Mouse (Mus musculus) midbrain, embryonic 10.5 days (tissue): ENCODE data around the gene Sftpa1. TPM values are rescaled to one million over a fixed set of nuclear protein-coding genes. Genes with fewer than 3 reads are reported as not detected.
A peak's percentile ranks its signal among the peaks of the same experiment; 100 is the strongest.

Experiments
- DNase-seq: peaks from one replicate; pipeline ENCODE4 v3.0.0-alpha.2; 2017; ENCODE audit warnings: low spot score
- H3K27ac ChIP-seq: fragments of 300-500 bp; sonication (generic); replicated peaks from 2 replicates; pipeline ENCODE4 v1.5.1; 2016; ENCODE audit warnings: mild to moderate bottlenecking
- H3K27me3 ChIP-seq: fragments of 300-500 bp; sonication (generic); 2 replicates; pipeline ENCODE4 v1.6.1; 2016; ENCODE audit warnings: low read depth, mild to moderate bottlenecking; ENCODE audit not compliant: poor library complexity, severe bottlenecking
- H3K36me3 ChIP-seq: fragments of 300-500 bp; sonication (generic); 2 replicates; pipeline ENCODE4 v1.6.1; 2016; ENCODE audit warnings: mild to moderate bottlenecking, moderate library complexity
- H3K4me1 ChIP-seq: fragments of 300-500 bp; sonication (generic); 2 replicates; pipeline ENCODE4 v1.6.1; 2016
- H3K4me3 ChIP-seq: fragments of 300-500 bp; sonication (generic); 2 replicates; pipeline ENCODE4 v1.5.1; 2016; ENCODE audit warnings: mild to moderate bottlenecking, moderate library complexity
- H3K9me3 ChIP-seq: fragments of 300-500 bp; sonication (generic); replicated peaks from 2 replicates; pipeline ENCODE4 v1.6.1; 2016; ENCODE audit warnings: mild to moderate bottlenecking
- WGBS: fragments of 180-500 bp; shearing (Covaris S2); methylation state at CpG from one replicate; pipeline ENCODE4 v1.1.7; 2016; 5-methylcytosine and 5-hydroxymethylcytosine counted together
- polyA plus RNA-seq: library from polyadenylated mRNA; unstranded; fragments of >200 nt; fragmentation: Nextera tagmentation; extraction: Ambion mirVana; gene quantifications from 2 replicates; pipeline ENCODE4 v1.2.1, GENCODE M21; 2016

The Sftpa1 gene
- polyA plus RNA-seq, 1 experiment from 2014 or later = not detected

DNA sequence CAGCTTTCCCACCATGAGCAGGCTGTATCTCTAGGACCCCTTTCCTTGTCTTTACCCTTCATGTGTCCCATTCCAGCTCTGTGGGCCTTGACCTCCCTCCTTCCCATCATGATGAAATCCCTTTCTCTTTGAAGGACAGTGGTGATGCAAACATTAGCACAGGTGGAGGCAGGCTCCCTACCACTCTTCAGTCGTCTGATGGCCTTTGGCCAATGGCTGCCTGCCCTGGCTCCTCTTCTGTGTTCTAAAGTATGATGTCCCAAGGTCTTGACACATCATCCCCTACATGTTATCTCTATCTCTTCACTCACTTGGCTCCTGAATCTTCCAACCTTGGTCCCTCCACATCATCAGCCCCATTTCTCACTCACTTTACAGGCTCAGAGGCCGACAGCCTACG is 15.3 kb upstream of the Sftpa1 start:
- no peak overlapping the region for H3K4me3 ChIP-seq
- no peak overlapping the region for H3K27ac ChIP-seq
- no peaks in the 10 kb centered on the region for H3K36me3 ChIP-seq
- no peaks in the 10 kb centered on the region for H3K9me3 ChIP-seq
- H3K4me1 ChIP-seq = no peaks in the 10 kb centered on the region
- 84% methylated on average over 3 of the region's 3 CpGs for WGBS
- no peaks in the 10 kb centered on the region for H3K27me3 ChIP-seq
- no peak for DNase-seq

DNA sequence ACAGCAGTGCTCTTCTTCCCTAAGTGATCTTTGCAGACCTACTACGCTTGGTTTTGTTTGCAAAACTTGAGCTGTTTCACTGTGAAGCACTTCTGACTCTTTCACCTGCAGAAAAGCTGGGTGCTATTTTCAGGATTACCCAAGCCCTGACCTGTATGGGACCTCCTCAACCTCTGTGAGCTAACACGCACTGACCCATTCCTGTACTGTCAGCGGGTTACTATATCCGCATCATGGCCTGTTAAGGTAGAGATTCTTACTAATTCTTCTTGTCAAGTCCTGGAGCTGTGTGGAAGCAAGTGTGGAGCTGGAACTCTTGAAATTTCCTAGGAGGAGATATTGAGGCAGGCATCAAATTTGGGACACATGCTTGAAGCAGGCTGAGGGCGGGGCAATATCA is 6.9 kb upstream of the Sftpa1 start:
- H3K9me3 ChIP-seq = no peaks in the 10 kb centered on the region
- no peaks in the 10 kb centered on the region for H3K27me3 ChIP-seq
- no peak overlapping the region for H3K27ac ChIP-seq
- no peaks in the 10 kb centered on the region for H3K36me3 ChIP-seq
- 87% methylated on average over 5 of the region's 5 CpGs for WGBS
- no peaks in the 10 kb centered on the region for H3K4me1 ChIP-seq
- DNase-seq = no peak
- no peak overlapping the region for H3K4me3 ChIP-seq

DNA sequence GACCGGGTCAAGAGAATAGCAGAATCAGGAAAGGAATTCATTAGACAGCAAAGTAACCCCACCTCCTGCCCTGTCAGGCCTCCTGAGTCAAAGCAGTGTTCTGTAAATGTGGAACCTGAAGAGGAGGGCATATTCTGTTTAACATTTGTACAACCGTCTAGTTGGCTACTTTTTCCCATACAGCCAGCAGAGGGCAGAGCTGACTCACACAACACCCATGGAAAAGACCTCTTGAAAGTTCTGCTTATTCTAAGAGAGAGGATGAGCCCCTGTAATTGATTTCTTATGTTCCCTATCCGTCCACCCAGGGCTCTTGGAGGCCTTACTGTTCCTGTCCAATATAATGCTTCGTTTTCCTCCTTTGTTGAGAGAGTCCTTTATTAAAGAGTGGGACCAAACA is 3.6 kb upstream of the Sftpa1 start:
- no peaks in the 10 kb centered on the region for H3K9me3 ChIP-seq
- no peaks in the 10 kb centered on the region for H3K27me3 ChIP-seq
- peak; percentile 36 for DNase-seq
- H3K4me1 ChIP-seq = no peaks in the 10 kb centered on the region
- no peak overlapping the region for H3K27ac ChIP-seq
- H3K36me3 ChIP-seq = no peaks in the 10 kb centered on the region
- 24% methylated on average over 4 of the region's 4 CpGs for WGBS
- no peak overlapping the region for H3K4me3 ChIP-seq

DNA sequence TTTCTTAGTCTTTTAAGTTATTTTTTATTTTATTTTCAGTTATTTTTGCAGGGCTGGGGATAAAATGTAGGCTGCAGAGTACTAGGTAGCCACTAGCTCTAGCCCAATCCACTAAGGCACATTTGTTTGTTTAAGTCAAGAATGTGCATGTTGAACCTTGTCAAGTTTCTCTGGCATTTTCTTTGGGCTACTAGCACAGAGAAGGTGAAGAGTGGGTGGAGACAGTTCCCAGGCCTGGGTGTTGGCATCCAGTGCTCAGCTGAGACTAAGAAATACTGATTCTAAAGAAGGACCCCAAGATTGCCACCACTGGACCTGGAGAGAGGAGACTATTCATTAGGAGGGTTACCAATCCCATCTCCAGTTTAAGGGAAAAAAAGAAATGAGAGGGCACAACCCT is 5.4 kb downstream of the Sftpa1 start:
- Histone ChIP-seq H3K36me3 (no peaks in the 10 kb centered on the region), H3K27ac (no peak overlapping the region), H3K9me3 (no peaks in the 10 kb centered on the region), H3K27me3 (no peaks in the 10 kb centered on the region), H3K4me1 (no peaks in the 10 kb centered on the region), H3K4me3 (no peak overlapping the region)
- no peak for DNase-seq

DNA sequence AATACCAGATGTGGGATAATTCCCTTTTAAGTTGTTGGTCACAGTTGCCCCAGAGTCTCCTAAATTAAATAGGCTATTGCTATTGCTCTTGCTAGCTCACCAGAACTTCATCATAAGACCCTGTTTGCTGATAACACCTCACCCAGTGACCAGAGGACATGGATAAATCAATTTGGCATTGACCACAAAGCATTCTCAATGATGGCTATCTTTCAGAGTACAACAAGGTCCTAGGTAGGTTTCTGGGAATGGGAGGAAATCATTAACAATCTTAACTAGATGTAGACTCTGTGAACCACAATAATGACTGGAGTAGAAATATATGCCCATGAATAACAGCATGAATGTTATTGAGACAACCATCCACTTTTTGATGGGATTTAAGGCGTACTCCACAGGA is 9.1 kb downstream of the Sftpa1 start:
- no peaks in the 10 kb centered on the region for H3K27me3 ChIP-seq
- no peak for DNase-seq
- no peaks in the 10 kb centered on the region for H3K36me3 ChIP-seq
- H3K9me3 ChIP-seq = no peaks in the 10 kb centered on the region
- H3K27ac ChIP-seq = no peak overlapping the region
- 79% methylated on average over 1 of the region's 1 CpGs for WGBS
- H3K4me3 ChIP-seq = no peak overlapping the region
- no peaks in the 10 kb centered on the region for H3K4me1 ChIP-seq

DNA sequence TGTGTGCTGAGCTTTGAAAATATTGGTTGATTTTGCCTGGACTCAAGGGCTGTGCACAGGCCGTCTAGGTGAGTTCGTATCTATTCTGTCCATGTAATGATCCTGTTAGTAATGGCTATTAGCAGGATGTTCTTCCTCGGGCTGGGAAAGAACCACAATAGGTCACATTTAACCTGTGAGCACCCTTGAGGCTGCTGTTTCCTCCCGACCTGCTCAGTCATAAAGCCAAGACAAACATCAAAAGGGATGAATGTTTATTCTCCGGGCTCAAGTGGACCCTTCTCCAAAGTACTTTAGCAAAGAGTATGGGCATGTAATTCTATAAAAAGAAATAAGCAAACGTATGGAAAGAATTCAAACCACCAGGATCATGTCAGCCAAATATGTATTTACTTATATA is 14.5 kb downstream of the Sftpa1 start:
- H3K4me3 ChIP-seq = no peak overlapping the region
- H3K27ac ChIP-seq = no peak overlapping the region
- no peaks in the 10 kb centered on the region for H3K36me3 ChIP-seq
- H3K9me3 ChIP-seq = no peaks in the 10 kb centered on the region
- no peak for DNase-seq
- 79% methylated on average over 6 of the region's 6 CpGs for WGBS
- no peaks in the 10 kb centered on the region for H3K27me3 ChIP-seq
- H3K4me1 ChIP-seq = no peaks in the 10 kb centered on the region

DNA sequence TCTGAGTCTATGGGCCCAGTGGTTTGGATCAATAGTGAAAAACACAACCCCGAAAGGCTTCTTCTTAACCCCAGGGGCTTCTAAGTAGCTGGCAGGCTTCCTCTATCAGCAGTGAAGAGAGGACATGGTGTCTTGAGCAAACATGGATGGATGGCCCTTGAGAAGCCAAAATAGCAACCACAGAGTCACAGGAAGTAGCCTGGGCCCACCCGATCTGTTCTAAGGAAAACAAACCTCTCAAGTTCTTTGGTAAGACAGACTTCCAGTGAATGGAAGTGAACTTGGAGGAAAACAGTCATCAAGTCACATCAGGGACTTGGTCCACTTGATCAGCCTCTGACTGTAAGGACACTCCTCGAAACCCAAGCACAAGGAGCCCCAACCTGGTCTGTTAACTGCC is 15.3 kb downstream of the Sftpa1 start:
- no peaks in the 10 kb centered on the region for H3K9me3 ChIP-seq
- H3K27me3 ChIP-seq = no peaks in the 10 kb centered on the region
- no peak overlapping the region for H3K4me3 ChIP-seq
- DNase-seq = no peak
- H3K36me3 ChIP-seq = no peaks in the 10 kb centered on the region
- 84% methylated on average over 3 of the region's 3 CpGs for WGBS
- no peaks in the 10 kb centered on the region for H3K4me1 ChIP-seq
- H3K27ac ChIP-seq = no peak overlapping the region

DNA sequence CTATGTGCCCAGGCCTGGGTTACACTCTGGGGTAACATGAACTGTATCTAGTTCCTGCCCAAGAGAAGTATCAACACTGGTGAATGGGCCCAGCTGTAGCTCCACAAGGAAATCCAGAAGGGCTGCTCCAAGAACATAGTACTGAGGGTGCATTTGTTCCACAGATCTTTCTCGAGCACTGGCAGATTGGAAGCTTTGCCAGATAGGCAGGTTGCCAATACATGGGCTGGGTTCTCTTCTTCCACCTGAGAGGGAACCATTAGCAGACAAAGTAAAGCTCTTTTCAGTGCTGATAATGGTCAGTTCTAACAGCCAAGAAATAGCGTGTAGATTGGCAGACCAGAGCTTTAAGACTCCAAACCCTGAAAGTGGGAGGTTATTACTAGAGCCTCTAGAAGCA is 15.8 kb downstream of the Sftpa1 start:
- no peaks in the 10 kb centered on the region for H3K36me3 ChIP-seq
- no peak for DNase-seq
- H3K9me3 ChIP-seq = no peaks in the 10 kb centered on the region
- H3K27me3 ChIP-seq = no peaks in the 10 kb centered on the region
- no peak overlapping the region for H3K27ac ChIP-seq
- H3K4me1 ChIP-seq = no peaks in the 10 kb centered on the region
- no peak overlapping the region for H3K4me3 ChIP-seq
- WGBS = 86% methylated on average over 2 of the region's 2 CpGs

DNA sequence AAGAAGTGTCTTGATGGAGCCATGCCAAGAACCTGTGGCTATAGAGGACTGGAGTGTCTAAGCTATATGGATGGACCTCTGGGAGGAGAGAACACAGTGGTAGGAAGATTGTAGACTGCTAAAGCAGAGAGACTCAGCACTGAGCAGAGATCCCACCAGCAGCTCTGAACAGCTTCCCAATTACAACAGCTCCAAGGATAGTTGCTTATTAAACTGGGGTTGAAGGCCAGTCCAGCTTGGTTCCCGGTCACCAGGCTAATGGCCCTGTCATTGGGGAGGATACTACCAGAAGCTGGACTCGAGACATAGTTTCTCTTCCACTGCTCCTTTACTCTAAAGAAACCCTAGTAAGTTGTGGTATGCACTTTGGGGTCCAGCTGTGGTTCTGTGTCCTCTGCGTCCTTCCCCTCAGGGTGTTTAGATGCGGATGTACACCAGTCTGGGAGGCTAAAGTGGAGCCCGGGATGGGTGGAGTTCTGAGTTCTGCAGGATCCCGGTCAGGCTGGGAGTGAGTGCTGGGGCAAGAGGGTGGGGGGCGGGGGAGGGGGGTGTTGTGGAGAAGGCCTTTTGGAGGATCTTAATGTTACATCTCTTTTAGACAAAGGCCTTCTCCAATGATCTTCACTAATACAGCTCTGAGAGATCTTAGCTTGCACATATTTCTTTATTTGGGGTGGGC is 19.8 kb downstream of the Sftpa1 start, which contains the start of gene Mbl1:
TSS of gene Mbl1 (plus strand) at position 239 of the 679 bp plus-strand sequence.
- 86% methylated on average over 7 of the region's 7 CpGs for WGBS
- H3K4me3 ChIP-seq = no peak within 1 kb of the TSS
- no peaks in the 10 kb centered on the region for H3K4me1 ChIP-seq
- no peak within 1 kb of the TSS for H3K27ac ChIP-seq
- H3K36me3 ChIP-seq = no peaks in the 10 kb centered on the region
- DNase-seq = no peak
- no peaks in the 10 kb centered on the region for H3K9me3 ChIP-seq
- H3K27me3 ChIP-seq = no peaks in the 10 kb centered on the region

DNA sequence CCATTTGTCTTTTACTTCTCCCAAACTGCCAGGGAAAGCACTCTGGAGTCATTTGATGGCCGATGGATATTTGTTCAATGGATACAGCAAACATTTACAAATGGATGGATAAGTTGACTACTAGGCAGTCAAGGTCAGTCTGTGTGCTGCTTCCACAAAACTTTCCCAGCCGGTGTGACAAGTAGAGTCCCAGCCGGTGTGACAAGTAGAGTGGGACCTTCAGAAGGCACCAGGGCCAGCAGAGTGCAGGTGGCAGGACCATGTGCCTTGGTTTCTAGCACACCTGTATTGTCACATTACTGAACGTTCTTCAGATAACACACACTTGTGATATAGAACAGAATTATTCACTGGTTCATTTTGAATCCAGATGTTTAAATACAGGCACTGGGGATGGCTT is 28.5 kb downstream of the Sftpa1 start:
- H3K27ac ChIP-seq = no peak overlapping the region
- 86% methylated on average over 4 of the region's 4 CpGs for WGBS
- no peak for DNase-seq
- H3K9me3 ChIP-seq = no peaks in the 10 kb centered on the region
- no peaks in the 10 kb centered on the region for H3K27me3 ChIP-seq
- no peak overlapping the region for H3K4me3 ChIP-seq
- H3K36me3 ChIP-seq = no peaks in the 10 kb centered on the region
- peaks cover 5% of the 10 kb centered on the region; the same call in 1 of the 2 replicates for H3K4me1 ChIP-seq

DNA sequence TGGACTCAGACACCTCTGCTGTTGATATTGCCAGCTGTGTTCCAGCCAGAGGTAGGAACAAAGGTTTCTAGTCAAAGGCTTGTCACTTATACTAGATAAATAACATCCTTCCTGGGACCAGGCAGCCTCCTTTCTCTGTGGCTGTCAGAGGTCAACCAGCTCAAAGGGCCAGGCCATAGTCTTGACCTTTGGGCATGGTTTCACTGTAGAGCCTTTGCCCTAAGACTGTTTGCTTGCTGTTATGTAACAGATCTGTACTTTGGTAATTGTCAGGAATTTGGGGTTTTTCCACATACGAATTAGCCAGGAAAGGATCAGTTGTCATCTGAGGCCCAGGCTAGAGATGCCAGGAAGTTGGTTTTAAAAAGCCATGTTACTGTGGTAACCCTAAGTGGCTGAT is 29.2 kb downstream of the Sftpa1 start:
- H3K9me3 ChIP-seq = no peaks in the 10 kb centered on the region
- no peaks in the 10 kb centered on the region for H3K27me3 ChIP-seq
- DNase-seq = peak; percentile 14
- H3K4me3 ChIP-seq = no peak overlapping the region
- H3K27ac ChIP-seq = no peak overlapping the region
- H3K36me3 ChIP-seq = no peaks in the 10 kb centered on the region
- peaks cover 5% of the 10 kb centered on the region; the same call in 1 of the 2 replicates for H3K4me1 ChIP-seq
- WGBS = 57% methylated on average over 1 of the region's 1 CpGs

DNA sequence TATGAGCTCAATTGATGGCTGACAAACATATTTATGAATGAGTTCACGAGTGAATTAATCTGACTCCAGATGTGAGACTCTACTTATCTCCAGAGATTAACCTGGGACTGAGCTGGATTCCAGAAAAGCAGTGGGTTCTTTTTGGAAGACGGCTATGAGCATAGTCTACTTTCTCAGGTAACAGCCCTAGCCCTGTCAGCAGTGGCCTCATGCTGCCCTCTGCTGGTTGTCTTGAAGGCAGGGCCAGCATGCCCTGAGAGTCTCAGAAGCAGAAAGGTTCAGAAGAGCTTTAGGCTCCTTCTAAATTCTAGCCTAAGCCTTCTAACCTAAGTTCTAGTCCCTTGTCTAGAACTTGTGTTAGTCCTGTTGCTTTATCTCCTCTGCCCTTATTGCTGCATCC is 31.1 kb downstream of the Sftpa1 start:
- DNase-seq = peak; percentile 34
- Histone ChIP-seq H3K27me3 (no peaks in the 10 kb centered on the region), H3K4me3 (no peak overlapping the region), H3K36me3 (no peaks in the 10 kb centered on the region), H3K27ac (no peak overlapping the region), H3K9me3 (no peaks in the 10 kb centered on the region), H3K4me1 (peaks cover 5% of the 10 kb centered on the region; the same call in 1 of the 2 replicates)
- 37% methylated on average over 2 of the region's 2 CpGs for WGBS

DNA sequence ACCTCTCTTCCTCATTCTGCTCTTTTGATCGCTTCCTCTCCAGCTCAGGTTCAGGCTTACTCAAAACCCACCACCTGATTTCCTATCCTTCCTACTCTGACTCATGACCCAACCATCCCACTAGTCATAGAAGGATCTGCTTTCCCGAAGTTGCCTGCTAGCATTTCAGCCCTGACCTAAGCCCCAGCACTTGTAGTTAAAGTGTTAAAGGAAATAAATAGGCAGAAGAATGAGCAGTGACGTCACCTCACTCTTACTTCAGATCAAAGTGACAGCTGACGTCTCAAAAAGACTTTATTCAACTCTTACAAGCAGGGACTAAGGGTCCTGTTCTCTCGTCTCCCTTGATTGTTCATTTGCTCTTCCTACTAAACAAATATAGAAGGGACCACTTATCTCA is 35.7 kb downstream of the Sftpa1 start:
- WGBS = 71% methylated on average over 5 of the region's 5 CpGs
- H3K4me3 ChIP-seq = no peak overlapping the region
- no peaks in the 10 kb centered on the region for H3K36me3 ChIP-seq
- no peaks in the 10 kb centered on the region for H3K27me3 ChIP-seq
- no peak overlapping the region for H3K27ac ChIP-seq
- no peaks in the 10 kb centered on the region for H3K4me1 ChIP-seq
- no peaks in the 10 kb centered on the region for H3K9me3 ChIP-seq
- no peak for DNase-seq

DNA sequence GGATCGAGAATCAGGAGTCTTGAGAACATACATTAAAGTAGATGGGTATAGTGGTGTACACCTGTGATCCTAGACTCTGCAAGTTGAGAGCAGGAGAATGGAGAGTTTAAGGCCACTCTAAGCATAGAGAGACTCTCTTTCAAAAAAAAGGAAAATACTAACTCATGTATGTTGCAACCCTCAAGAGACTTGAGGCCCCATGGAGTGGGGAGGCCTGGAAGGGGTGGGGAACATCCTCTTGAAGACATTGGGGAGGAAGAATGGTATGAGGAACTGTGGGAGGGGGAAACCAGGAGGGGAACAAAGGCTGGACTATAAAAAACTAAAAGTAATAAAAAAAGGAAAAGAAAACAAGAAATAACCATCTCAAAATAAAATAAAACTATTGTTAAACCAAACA is 37.0 kb downstream of the Sftpa1 start:
- 94% methylated on average over 1 of the region's 1 CpGs for WGBS
- Histone ChIP-seq H3K27ac (no peak overlapping the region), H3K27me3 (no peaks in the 10 kb centered on the region), H3K4me3 (no peak overlapping the region), H3K9me3 (no peaks in the 10 kb centered on the region), H3K4me1 (no peaks in the 10 kb centered on the region), H3K36me3 (no peaks in the 10 kb centered on the region)
- DNase-seq = no peak
